Mouse (Mus musculus): ENCODE results near the gene Acot12. TPM values are rescaled to one million over a fixed set of nuclear protein-coding genes. Genes with fewer than 3 reads are reported as not detected.

Gene Acot12
- total RNA-seq, 2 experiments from 2014 or later = 0.11 to 0.14 TPM

DNA sequence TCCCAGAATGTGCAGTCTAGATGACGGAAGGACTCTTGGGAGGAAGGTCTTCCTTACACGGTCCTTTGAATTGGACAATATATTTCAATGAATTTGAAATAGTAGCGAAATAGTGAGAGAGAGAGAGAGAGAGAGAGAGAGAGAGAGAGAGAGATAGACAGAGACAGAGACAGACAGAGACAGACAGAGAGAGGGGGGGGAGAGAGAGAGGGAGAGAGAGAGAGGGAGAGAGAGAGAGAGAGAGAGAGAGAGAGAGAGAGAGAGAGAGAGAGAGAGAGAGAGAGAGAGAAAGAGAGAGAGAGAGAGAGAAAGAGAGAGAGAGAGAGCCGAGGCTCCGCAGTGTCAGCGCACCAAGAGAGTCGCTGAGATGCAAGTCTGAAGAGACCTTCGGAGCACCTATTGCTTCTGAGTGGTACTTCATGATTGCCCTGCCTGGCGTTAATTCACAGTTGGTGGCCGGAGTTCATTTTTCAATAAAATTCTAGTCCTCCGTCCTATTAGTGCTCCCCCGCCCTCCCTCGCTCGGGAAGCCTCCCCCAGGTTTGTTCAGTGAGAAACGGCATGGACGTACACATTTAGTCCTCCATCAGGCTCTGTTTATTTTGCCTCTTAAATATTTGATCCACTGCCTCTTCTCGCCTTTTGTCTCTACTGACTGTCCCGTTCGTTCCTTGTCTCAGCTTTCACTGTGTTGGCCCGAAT is 66.7 kb downstream of the Acot12 start:
- no peak for DNase-seq (ENCODE audit: low spot score in 2 of 2)
- intact Hi-C loops (cut with DNase I) = loop anchor here (1.0 to 5.0 kb wide), 4 partner anchors 74 to 531 kb away; partner anchors contain the start of gene Ssbp2

DNA sequence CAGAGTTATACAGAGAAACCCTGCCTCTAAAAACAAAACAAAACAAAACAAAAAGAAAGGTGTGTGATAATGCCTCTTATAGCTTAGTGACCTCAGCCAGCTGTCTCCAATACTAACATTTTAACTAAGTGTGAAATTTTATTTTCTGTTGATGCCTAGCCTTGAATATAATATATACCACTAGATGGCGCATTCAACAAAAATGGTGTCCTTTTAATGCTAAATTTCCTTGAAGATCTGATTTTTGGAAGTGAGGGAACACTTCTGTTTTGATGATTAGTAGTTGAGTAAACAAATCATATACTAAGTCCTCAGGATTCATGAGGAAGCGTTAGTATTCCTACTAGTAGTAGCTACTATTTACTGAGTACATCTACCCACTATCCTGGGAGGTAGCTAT is 68.2 kb downstream of the Acot12 start:
- intact Hi-C loops (cut with DNase I) = loop anchor here (5.0 kb wide), 3 partner anchors 73 to 347 kb away; partner anchors contain the start of gene Ssbp2
- no peak for DNase-seq (ENCODE audit: low spot score in 2 of 2)

- no peak for DNase-seq (ENCODE audit: low spot score in 2 of 2)
- intact Hi-C loops (cut with DNase I) = no loop called here
Observed at GRCm38 (mm10) chr13:91814670-91815069, 73.4 kb downstream of the Acot12 start.

- no peak for DNase-seq (ENCODE audit: low spot score in 2 of 2)
- intact Hi-C loops (cut with DNase I) = no loop called here
Observed at GRCm38 (mm10) chr13:91823735-91824134, 82.4 kb downstream of the Acot12 start.

- no peak for DNase-seq (ENCODE audit: low spot score in 2 of 2)
- intact Hi-C loops (cut with DNase I) = no loop called here
Observed at GRCm38 (mm10) chr13:91824845-91825550, 83.7 kb downstream of the Acot12 start.

DNA sequence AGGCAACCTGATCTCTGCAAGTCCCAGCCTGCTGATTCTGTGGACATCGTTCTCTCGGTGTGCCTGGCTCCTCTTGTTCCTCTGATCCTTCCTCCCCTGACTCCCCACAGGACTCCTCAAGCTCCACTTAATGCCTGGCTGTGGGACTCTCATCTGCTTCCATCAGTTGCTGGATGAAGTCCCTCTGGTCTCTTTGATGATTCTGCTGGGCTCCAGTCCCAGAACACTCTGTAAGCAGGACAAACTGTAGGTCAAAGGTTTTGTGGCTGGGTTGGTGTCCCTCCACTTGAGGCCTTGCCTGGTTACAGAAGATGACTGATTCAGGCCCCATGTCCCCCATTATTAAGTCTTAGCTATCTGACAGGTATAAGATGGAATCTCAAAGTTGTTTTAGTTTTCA is 84.8 kb downstream of the Acot12 start:
- no peak for DNase-seq (ENCODE audit: low spot score in 2 of 2)
- intact Hi-C loops (cut with DNase I) = no loop called here

GRCm38 (mm10) chr13:91827876-91828275 is 86.6 kb downstream of the Acot12 start:
- intact Hi-C loops (cut with DNase I) = no loop called here

More at GRCm38 (mm10) chr13:91827876-91828275, 86.6 kb downstream of the Acot12 start:
- DNase-seq (ENCODE audit: low spot score in 2 of 2) = no peak

Small RNA genes lying within 50 kb of the gene (microRNA-seq; reads per million reads assigned to microRNA genes)
- 0 reads per million in 2 experiments for gene Gm27656

Other genes starting within 250 kb of the Acot12 start
- 10 to 100 TPM; 17.1 to 19.0 TPM for gene Zcchc9, start 66.2 kb downstream of the Acot12 start, total RNA-seq (2021)
- not detected for gene Ckmt2, start 135.4 kb downstream of the Acot12 start, total RNA-seq (2021)

All from left cerebral cortex, postnatal 25 days (tissue).